Mouse (Mus musculus) intestine, postnatal 0 days (tissue): ENCODE measurements around the gene Dcp1a. TPM values are rescaled to one million over a fixed set of nuclear protein-coding genes. Genes with fewer than 3 reads are reported as not detected.

Experiments used
- ATAC-seq: fragments of 200-750 bp; cut with Nextera tagmentation; 2 replicates; pipeline ENCODE4 v1.8.0; 2017; ENCODE audit warnings: mild to moderate bottlenecking, moderate TSS enrichment, moderate library complexity
- H3K27ac ChIP-seq: fragments of 300-500 bp; sonication (generic); 2 replicates; pipeline ENCODE4 v1.5.1; 2014; ENCODE audit warnings: mild to moderate bottlenecking, low read depth, low read length, moderate library complexity
- H3K27me3 ChIP-seq: fragments of 300-500 bp; sonication (generic); replicated peaks from 2 replicates; pipeline ENCODE4 v1.6.1; 2014; ENCODE audit warnings: low read length, mixed read lengths; ENCODE audit not compliant: control insufficient read depth, insufficient read depth
- H3K36me3 ChIP-seq: fragments of 300-500 bp; sonication (generic); 2 replicates; pipeline ENCODE4 v1.6.1; 2014; ENCODE audit warnings: mild to moderate bottlenecking, moderate library complexity; ENCODE audit not compliant: control insufficient read depth, insufficient read depth
- H3K4me1 ChIP-seq: fragments of 300-500 bp; sonication (generic); replicated peaks from 2 replicates; pipeline ENCODE4 v1.6.1; 2014; ENCODE audit warnings: antibody characterized with exemption, low read length, mixed read lengths; ENCODE audit not compliant: control insufficient read depth, insufficient read depth
- H3K4me2 ChIP-seq: fragments of 300-500 bp; sonication (generic); replicated peaks from 2 replicates; pipeline ENCODE4 v1.6.1; 2014; ENCODE audit warnings: low read depth, mild to moderate bottlenecking, moderate library complexity
- H3K4me3 ChIP-seq: fragments of 300-500 bp; sonication (generic); 2 replicates; pipeline ENCODE4 v1.5.1; 2014; ENCODE audit warnings: low read depth, low read length
- H3K9ac ChIP-seq: fragments of 300-500 bp; sonication (generic); 2 replicates; pipeline ENCODE4 v1.6.1; 2014; ENCODE audit warnings: mild to moderate bottlenecking, low read depth, low read length
- H3K9me3 ChIP-seq: fragments of 300-500 bp; sonication (generic); 2 replicates; pipeline ENCODE4 v1.6.1; 2016; ENCODE audit warnings: mixed run types; ENCODE audit not compliant: control insufficient read depth
- CTCF ChIP-seq: sonication (generic); IDR thresholded peaks from 2 replicates; pipeline ENCODE4 v1.5.1; 2016; ENCODE audit warnings: low read depth, mild to moderate bottlenecking, control low read depth, antibody characterized with exemption, moderate library complexity
- WGBS: fragments of 180-500 bp; shearing (Covaris S2); extraction: QIAGEN DNeasy Blood & Tissue Kit; methylation state at CpG from one replicate; pipeline ENCODE4 v1.1.7; 2014; 5-methylcytosine and 5-hydroxymethylcytosine counted together
- polyA plus RNA-seq: library from polyadenylated mRNA; unstranded; fragments of >200 nt; fragmentation: Nextera tagmentation; extraction: Ambion mirVana; gene quantifications from 2 replicates; pipeline ENCODE4 v1.2.1, GENCODE M21; 2015

Gene Dcp1a
- polyA plus RNA-seq, 1 experiment from 2014 or later: 6.4 TPM

DNA sequence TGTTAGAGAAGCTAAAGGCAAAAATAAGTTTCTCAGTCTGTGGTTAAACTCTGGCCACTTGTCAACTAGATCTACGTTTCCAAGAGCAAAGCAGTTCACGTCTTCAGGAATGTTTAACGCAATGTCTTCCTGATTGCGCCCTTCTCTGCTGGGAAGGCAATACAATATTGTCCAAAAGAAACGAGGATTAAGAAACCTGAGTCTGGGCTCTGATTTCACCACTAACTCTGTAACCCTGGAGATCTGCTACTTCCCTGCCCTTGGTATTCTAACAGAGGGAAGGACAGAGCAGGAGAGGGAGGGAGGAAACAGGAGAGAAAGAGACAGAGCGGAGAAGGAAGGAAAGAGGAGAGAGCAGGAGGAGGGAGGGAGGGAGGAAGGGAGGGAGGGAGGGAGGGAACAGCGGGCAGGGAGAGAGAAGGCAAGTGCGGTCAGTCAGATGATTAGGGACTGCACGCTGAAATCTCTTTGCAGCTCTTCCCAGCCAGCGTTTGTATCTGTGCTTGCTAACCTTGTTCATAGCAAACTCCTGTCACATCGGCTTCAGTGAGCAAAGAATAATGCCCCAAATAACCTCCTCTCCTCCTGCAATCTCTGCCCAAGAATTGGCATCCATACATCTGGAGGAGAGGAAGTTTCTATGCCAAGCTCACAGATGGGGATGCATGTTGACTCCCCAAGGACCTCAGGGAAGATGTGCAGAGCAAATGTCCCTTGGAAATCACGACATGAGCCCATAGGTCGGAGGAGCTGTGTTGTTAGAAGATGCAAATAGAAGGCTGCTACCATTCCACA is 23.3 kb upstream of the Dcp1a start:
- ATAC-seq: no peak
- Histone ChIP-seq H3K27me3 (no peaks in the 10 kb centered on the region; the same call in 1 of the 2 replicates), H3K36me3 (no peaks in the 10 kb centered on the region), H3K9ac (no peak overlapping the region), H3K9me3 (no peaks in the 10 kb centered on the region), H3K27ac (no peak overlapping the region), H3K4me3 (no peak overlapping the region), H3K4me1 (no peaks in the 10 kb centered on the region), H3K4me2 (peak overlapping the region; percentile 35)
- WGBS: 15% methylated on average over 12 of the region's 13 CpGs
- no peak for TF ChIP-seq CTCF

- Histone ChIP-seq H3K36me3 (no peaks in the 10 kb centered on the region), H3K4me3 (no peak overlapping the region), H3K27me3 (no peaks in the 10 kb centered on the region; the same call in 1 of the 2 replicates), H3K9me3 (no peaks in the 10 kb centered on the region), H3K4me2 (no peak overlapping the region), H3K27ac (no peak overlapping the region), H3K4me1 (no peaks in the 10 kb centered on the region), H3K9ac (no peak overlapping the region)
- 70% methylated on average over 7 of the region's 7 CpGs for WGBS
- ATAC-seq: no peak
- TF ChIP-seq CTCF: no peak
Observed at GRCm38 (mm10) chr14:30457436-30457835, 21.9 kb upstream of the Dcp1a start.

DNA sequence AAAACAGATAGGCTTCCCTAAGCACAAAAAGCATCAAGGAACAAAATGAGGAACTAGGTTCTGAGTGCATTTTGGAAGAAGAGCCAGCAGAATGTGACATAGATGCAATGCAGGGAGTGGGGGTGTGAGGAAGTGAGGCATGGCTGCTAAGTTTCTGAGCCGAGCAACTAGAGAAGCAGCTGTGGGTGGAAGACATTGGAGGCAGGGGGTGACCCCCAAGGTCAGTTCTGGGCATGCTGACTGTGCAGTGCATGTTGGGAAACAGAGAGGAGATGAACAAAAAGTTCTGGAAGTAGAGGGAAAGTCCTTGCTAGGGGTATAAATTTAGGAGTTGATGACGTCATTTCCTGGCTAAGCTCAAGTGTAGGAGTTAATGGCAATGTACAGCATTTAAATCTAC is 21.4 kb upstream of the Dcp1a start:
- no peak overlapping the region for H3K27ac ChIP-seq
- H3K9me3 ChIP-seq: no peaks in the 10 kb centered on the region
- 44% methylated on average over 2 of the region's 2 CpGs for WGBS
- H3K4me2 ChIP-seq: no peak overlapping the region
- H3K9ac ChIP-seq: no peak overlapping the region
- no peaks in the 10 kb centered on the region; the same call in 1 of the 2 replicates for H3K27me3 ChIP-seq
- H3K36me3 ChIP-seq: no peaks in the 10 kb centered on the region
- H3K4me3 ChIP-seq: no peak overlapping the region
- TF ChIP-seq CTCF: no peak
- no peak for ATAC-seq
- H3K4me1 ChIP-seq: no peaks in the 10 kb centered on the region

GRCm38 (mm10) chr14:30458820-30459219 is 20.5 kb upstream of the Dcp1a start:
- Histone ChIP-seq H3K4me3 (no peak overlapping the region), H3K27me3 (no peaks in the 10 kb centered on the region; the same call in 1 of the 2 replicates), H3K4me2 (no peak overlapping the region), H3K27ac (no peak overlapping the region), H3K4me1 (no peaks in the 10 kb centered on the region), H3K9me3 (no peaks in the 10 kb centered on the region), H3K9ac (no peak overlapping the region), H3K36me3 (no peaks in the 10 kb centered on the region)
- ATAC-seq: no peak
- WGBS: 74% methylated on average over 3 of the region's 3 CpGs
- no peak for TF ChIP-seq CTCF

DNA sequence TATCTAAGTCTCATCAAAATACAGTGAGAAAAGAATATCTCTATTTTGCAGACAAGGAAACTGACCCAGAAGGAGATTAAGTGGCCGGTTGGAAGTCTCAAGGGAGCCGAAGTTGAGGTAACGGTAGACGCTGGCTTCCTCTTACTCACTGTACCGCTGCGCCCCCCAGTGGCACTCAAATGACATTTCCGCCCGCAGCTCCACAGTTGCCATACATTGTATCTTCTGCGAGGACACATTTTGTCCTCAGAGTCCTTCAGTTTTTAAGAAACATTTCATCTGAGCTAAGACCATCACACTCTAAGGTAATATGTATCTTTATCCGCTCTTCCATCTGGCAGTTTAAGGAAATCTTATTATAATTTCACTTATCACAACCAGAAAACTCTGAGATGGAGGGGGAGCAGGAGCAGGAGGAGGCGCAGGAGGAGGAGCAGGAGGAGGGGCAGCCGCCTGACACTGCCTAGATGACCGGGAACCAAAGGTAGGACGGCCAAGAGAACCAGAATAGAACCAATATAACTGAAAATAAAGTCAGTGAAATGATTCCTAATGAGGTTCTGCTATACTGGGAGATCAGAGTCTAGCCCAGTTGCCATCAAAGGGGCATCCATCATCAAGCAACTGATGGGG is 19.3 kb upstream of the Dcp1a start:
- no peak overlapping the region for H3K9ac ChIP-seq
- H3K27ac ChIP-seq: no peak overlapping the region
- no peaks in the 10 kb centered on the region for H3K4me1 ChIP-seq
- H3K36me3 ChIP-seq: no peaks in the 10 kb centered on the region
- H3K4me2 ChIP-seq: no peak overlapping the region
- H3K9me3 ChIP-seq: no peaks in the 10 kb centered on the region
- H3K4me3 ChIP-seq: no peak overlapping the region
- 5% methylated on average over 14 of the region's 14 CpGs for WGBS
- ATAC-seq: no peak
- peak; percentile 96 for TF ChIP-seq CTCF
- H3K27me3 ChIP-seq: no peaks in the 10 kb centered on the region; the same call in 1 of the 2 replicates

DNA sequence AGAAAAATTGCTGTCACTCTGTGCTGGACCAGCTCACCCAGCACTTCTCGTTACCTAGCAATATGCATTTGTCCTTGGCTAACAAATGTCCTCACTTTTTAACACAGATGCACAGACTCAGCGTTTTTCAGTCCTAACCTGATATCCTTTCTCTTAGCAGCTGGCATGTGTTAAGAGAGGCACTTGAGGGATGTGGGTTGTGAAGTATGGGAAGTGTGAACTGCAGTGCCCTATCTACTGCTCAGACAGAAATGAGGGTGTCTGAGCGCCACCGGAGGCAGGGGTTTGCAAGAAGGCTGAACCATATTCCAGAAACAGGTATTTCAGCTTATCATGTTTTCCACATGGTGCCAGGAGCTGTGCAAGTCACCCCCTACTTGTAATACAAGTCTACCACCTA is 16.0 kb upstream of the Dcp1a start:
- no peak overlapping the region for H3K27ac ChIP-seq
- no peaks in the 10 kb centered on the region; the same call in 1 of the 2 replicates for H3K27me3 ChIP-seq
- H3K4me1 ChIP-seq: no peaks in the 10 kb centered on the region
- no peak overlapping the region for H3K4me2 ChIP-seq
- no peak for ATAC-seq
- H3K9me3 ChIP-seq: no peaks in the 10 kb centered on the region
- WGBS: 81% methylated on average over 4 of the region's 4 CpGs
- H3K36me3 ChIP-seq: no peaks in the 10 kb centered on the region
- H3K4me3 ChIP-seq: no peak overlapping the region
- no peak for TF ChIP-seq CTCF
- no peak overlapping the region for H3K9ac ChIP-seq
